Mouse (Mus musculus): ENCODE data around the gene Spz1.
"Not testable (repeated sequence)": the region's sequence is repeated elsewhere in the genome, so short reads cannot be mapped to it uniquely, and the experiment has no call there.

Spz1 gene

GRCm38 (mm10) chr13:92576072-92576471, at the start of gene Spz1:
Spz1 (minus strand) TSS chr13:92576172.
- Histone ChIP-seq H3K9me3 (ENCODE audit: low read length) (peaks cover 13% of the 10 kb centered on the region), H3K4me3 (replicated peaks; ENCODE audit: low read length) (no peak within 1 kb of the TSS), H3K27me3 (ENCODE audit: insufficient read depth, low read length) (peaks cover 2% of the 10 kb centered on the region; the same call in 1 of the 2 replicates), H3K36me3 (ENCODE audit: insufficient read depth, low read length) (no peaks in the 10 kb centered on the region), H3K4me1 (replicated peaks; ENCODE audit: low read depth, low read length) (no peaks in the 10 kb centered on the region)
- TF ChIP-seq CTCF (conservative IDR thresholded peaks at IDR 0.05; ENCODE audit: low read length) (no peak), NANOG (IDR thresholded peaks at IDR 0.05; ENCODE audit: borderline replicate concordance, low read length) (no peak), POU5F1 (IDR thresholded peaks at IDR 0.05; ENCODE audit: borderline replicate concordance, low read length) (no peak)

- H3K9me3 ChIP-seq (ENCODE audit: low read length) = peaks cover 5% of the 10 kb centered on the region
- H3K4me3 ChIP-seq (replicated peaks; ENCODE audit: low read length) = no peak overlapping the region
- peaks cover 14% of the 10 kb centered on the region for H3K4me1 ChIP-seq (replicated peaks; ENCODE audit: low read depth, low read length)
- peaks cover 19% of the 10 kb centered on the region for H3K27me3 ChIP-seq (ENCODE audit: insufficient read depth, low read length)
- TF ChIP-seq NANOG (IDR thresholded peaks at IDR 0.05; ENCODE audit: borderline replicate concordance, low read length) = no peak
- no peaks in the 10 kb centered on the region for H3K36me3 ChIP-seq (ENCODE audit: insufficient read depth, low read length)
These were observed 40.5 kb upstream of the Spz1 start for GRCm38 (mm10) chr13:92616459-92616858.

GRCm38 (mm10) chr13:92615201-92615600, 39.2 kb upstream of the Spz1 start:
- peaks cover 18% of the 10 kb centered on the region for H3K4me1 ChIP-seq (replicated peaks; ENCODE audit: low read depth, low read length)
- no peaks in the 10 kb centered on the region for H3K36me3 ChIP-seq (ENCODE audit: insufficient read depth, low read length)
- peaks cover 5% of the 10 kb centered on the region for H3K9me3 ChIP-seq (ENCODE audit: low read length)
- no peak overlapping the region for H3K4me3 ChIP-seq (replicated peaks; ENCODE audit: low read length)
- H3K27me3 ChIP-seq (ENCODE audit: insufficient read depth, low read length) = peaks cover 22% of the 10 kb centered on the region
- TF ChIP-seq CTCF (conservative IDR thresholded peaks at IDR 0.05; ENCODE audit: low read length) (no peak), POU5F1 (IDR thresholded peaks at IDR 0.05; ENCODE audit: borderline replicate concordance, low read length) (no peak), NANOG (IDR thresholded peaks at IDR 0.05; ENCODE audit: borderline replicate concordance, low read length) (no peak)

DNA sequence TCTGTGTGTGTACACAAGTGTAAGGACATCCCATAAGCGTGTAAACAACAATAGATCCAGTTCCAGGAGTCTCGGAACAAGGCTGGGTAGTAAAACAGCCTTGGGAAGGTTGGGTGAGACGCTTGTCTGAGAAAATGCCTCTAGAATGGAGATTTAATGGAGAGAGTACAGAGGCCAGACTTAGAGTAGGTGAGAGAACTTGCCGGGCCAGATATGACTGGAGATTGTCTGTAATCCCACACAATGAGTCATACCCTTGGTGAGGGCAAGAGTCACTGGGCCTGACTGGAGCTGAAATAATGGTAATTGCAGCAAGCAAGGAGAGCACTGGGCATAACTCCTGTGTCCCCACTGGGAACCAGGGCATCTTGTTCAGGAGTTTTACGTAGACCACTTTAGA, 37.1 kb upstream of the Spz1 start:
- Histone ChIP-seq H3K9me3 (ENCODE audit: low read length) (peaks cover 16% of the 10 kb centered on the region), H3K4me1 (replicated peaks; ENCODE audit: low read depth, low read length) (peaks cover 31% of the 10 kb centered on the region), H3K4me3 (replicated peaks; ENCODE audit: low read length) (no peak overlapping the region), H3K27me3 (ENCODE audit: insufficient read depth, low read length) (peaks cover 22% of the 10 kb centered on the region), H3K36me3 (ENCODE audit: insufficient read depth, low read length) (no peaks in the 10 kb centered on the region)
- TF ChIP-seq CTCF (conservative IDR thresholded peaks at IDR 0.05; ENCODE audit: low read length) = no peak
- TF ChIP-seq POU5F1 (IDR thresholded peaks at IDR 0.05; ENCODE audit: borderline replicate concordance, low read length) = no peak
- no peak for TF ChIP-seq NANOG (IDR thresholded peaks at IDR 0.05; ENCODE audit: borderline replicate concordance, low read length)

- peaks cover 22% of the 10 kb centered on the region for H3K27me3 ChIP-seq (ENCODE audit: insufficient read depth, low read length)
- peaks cover 23% of the 10 kb centered on the region for H3K9me3 ChIP-seq (ENCODE audit: low read length)
- TF ChIP-seq NANOG (IDR thresholded peaks at IDR 0.05; ENCODE audit: borderline replicate concordance, low read length) (peak; percentile 77), POU5F1 (IDR thresholded peaks at IDR 0.05; ENCODE audit: borderline replicate concordance, low read length) (no peak)
- H3K4me1 ChIP-seq (replicated peaks; ENCODE audit: low read depth, low read length) = peaks cover 31% of the 10 kb centered on the region
- peak overlapping the region; percentile 91 for H3K4me3 ChIP-seq (replicated peaks; ENCODE audit: low read length)
- H3K36me3 ChIP-seq (ENCODE audit: insufficient read depth, low read length) = no peaks in the 10 kb centered on the region
These were observed 35.9 kb upstream of the Spz1 start for GRCm38 (mm10) chr13:92611917-92612316.

GRCm38 (mm10) chr13:92611254-92611784, 35.3 kb upstream of the Spz1 start:
- Histone ChIP-seq H3K4me1 (replicated peaks; ENCODE audit: low read depth, low read length) (peaks cover 31% of the 10 kb centered on the region), H3K9me3 (ENCODE audit: low read length) (peaks cover 19% of the 10 kb centered on the region), H3K4me3 (replicated peaks; ENCODE audit: low read length) (peak overlapping the region; percentile 91), H3K27me3 (ENCODE audit: insufficient read depth, low read length) (peaks cover 22% of the 10 kb centered on the region), H3K36me3 (ENCODE audit: insufficient read depth, low read length) (no peaks in the 10 kb centered on the region)
- TF ChIP-seq CTCF (conservative IDR thresholded peaks at IDR 0.05; ENCODE audit: low read length) = no peak
- no peak for TF ChIP-seq POU5F1 (IDR thresholded peaks at IDR 0.05; ENCODE audit: borderline replicate concordance, low read length)
- TF ChIP-seq NANOG (IDR thresholded peaks at IDR 0.05; ENCODE audit: borderline replicate concordance, low read length) = no peak

GRCm38 (mm10) chr13:92610311-92611221, 34.6 kb upstream of the Spz1 start, which contains the start of gene Serinc5:
Serinc5 (plus strand) TSS chr13:92611091.
- H3K4me3 ChIP-seq (replicated peaks; ENCODE audit: low read length) = peak within 1 kb of the TSS; percentile 91
- H3K9me3 ChIP-seq (ENCODE audit: low read length) = peaks cover 18% of the 10 kb centered on the region
- H3K36me3 ChIP-seq (ENCODE audit: insufficient read depth, low read length) = no peaks in the 10 kb centered on the region
- H3K4me1 ChIP-seq (replicated peaks; ENCODE audit: low read depth, low read length) = peaks cover 31% of the 10 kb centered on the region
- TF ChIP-seq CTCF (conservative IDR thresholded peaks at IDR 0.05; ENCODE audit: low read length) (no peak), POU5F1 (IDR thresholded peaks at IDR 0.05; ENCODE audit: borderline replicate concordance, low read length) (no peak), NANOG (IDR thresholded peaks at IDR 0.05; ENCODE audit: borderline replicate concordance, low read length) (no peak)
- H3K27me3 ChIP-seq (ENCODE audit: insufficient read depth, low read length) = peaks cover 22% of the 10 kb centered on the region

DNA sequence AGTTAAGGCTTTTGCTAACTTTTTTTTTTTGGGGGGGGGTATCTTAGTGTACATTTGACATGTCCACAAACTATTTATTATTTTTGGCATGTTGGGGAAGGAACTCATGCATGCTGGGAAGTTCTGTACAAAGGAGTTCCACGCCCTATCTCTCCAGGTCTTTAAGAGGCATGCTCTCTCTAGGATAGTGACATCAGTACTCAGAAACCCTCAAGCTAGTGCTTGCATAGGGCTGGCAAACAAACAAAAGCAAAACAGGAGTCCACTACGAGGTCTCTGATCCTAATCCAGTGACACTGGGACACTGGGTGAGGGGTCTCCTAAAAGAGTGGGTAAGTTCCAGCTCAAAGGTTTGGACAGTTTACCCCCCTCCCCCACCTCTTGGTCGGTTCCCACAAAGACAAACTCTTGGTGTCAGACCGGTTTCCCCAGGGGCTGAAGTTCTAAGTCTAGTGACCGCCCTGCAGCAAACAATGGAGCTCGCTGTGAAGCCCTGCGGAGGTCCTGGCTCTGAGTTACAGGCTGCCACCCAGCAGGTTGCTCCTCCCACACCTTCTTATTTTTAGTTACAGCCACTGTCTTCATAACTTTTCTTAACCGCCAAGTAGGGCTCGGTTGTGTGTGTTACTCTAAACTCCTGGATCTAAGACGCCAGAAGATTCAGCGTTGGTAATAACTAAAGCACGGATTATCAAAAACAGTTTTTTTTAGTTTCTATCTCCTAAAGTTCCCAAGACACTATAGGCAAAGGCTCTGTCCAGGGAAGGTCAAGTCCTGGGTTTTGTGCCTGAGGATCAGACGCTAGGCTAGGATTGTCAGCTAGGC, 33.7 kb upstream of the Spz1 start:
- H3K9me3 ChIP-seq (ENCODE audit: low read length) = peaks cover 18% of the 10 kb centered on the region
- peak overlapping the region; percentile 91 for H3K4me3 ChIP-seq (replicated peaks; ENCODE audit: low read length)
- no peaks in the 10 kb centered on the region for H3K36me3 ChIP-seq (ENCODE audit: insufficient read depth, low read length)
- H3K4me1 ChIP-seq (replicated peaks; ENCODE audit: low read depth, low read length) = peaks cover 31% of the 10 kb centered on the region
- TF ChIP-seq CTCF (conservative IDR thresholded peaks at IDR 0.05; ENCODE audit: low read length) (no peak), POU5F1 (IDR thresholded peaks at IDR 0.05; ENCODE audit: borderline replicate concordance, low read length) (no peak), NANOG (IDR thresholded peaks at IDR 0.05; ENCODE audit: borderline replicate concordance, low read length) (no peak)
- H3K27me3 ChIP-seq (ENCODE audit: insufficient read depth, low read length) = peaks cover 22% of the 10 kb centered on the region

GRCm38 (mm10) chr13:92605306-92605705, 29.3 kb upstream of the Spz1 start:
- H3K9me3 ChIP-seq (ENCODE audit: low read length) = peaks cover 18% of the 10 kb centered on the region
- H3K4me1 ChIP-seq (replicated peaks; ENCODE audit: low read depth, low read length) = peaks cover 14% of the 10 kb centered on the region
- H3K27me3 ChIP-seq (ENCODE audit: insufficient read depth, low read length); H3K36me3 ChIP-seq (ENCODE audit: insufficient read depth, low read length); H3K4me3 ChIP-seq (replicated peaks; ENCODE audit: low read length): not testable (repeated sequence)
